Mouse (Mus musculus): ENCODE data around the gene Aifm3. TPM values are rescaled to one million over a fixed set of nuclear protein-coding genes. Genes with fewer than 3 reads are reported as not detected.

Aifm3 gene
- polyA plus RNA-seq, 1 experiment = not detected

- Histone ChIP-seq H3K4me1 (ENCODE audit: control insufficient read depth) (peaks cover 15% of the 10 kb centered on the region), H3K36me3 (ENCODE audit: control insufficient read depth) (peaks cover 86% of the 10 kb centered on the region), H3K27me3 (ENCODE audit: control insufficient read depth) (no peaks in the 10 kb centered on the region), H3K4me3 (replicated peaks) (no peak overlapping the region), H3K9me3 (ENCODE audit: control insufficient read depth, low read length) (no peaks in the 10 kb centered on the region)
- TF ChIP-seq TAL1 (IDR thresholded peaks at IDR 0.05; ENCODE audit: low read length) (no peak), GATA1 (IDR thresholded peaks at IDR 0.05; ENCODE audit: low read length) (no peak)
Measured at GRCm38 (mm10) chr16:17472498-17472897, 16.9 kb upstream of the Aifm3 start.

GRCm38 (mm10) chr16:17474091-17474490 lies 15.3 kb upstream of the Aifm3 start:
- H3K36me3 ChIP-seq (ENCODE audit: control insufficient read depth) = peaks cover 83% of the 10 kb centered on the region
- no peaks in the 10 kb centered on the region for H3K27me3 ChIP-seq (ENCODE audit: control insufficient read depth)
- H3K4me1 ChIP-seq (ENCODE audit: control insufficient read depth) = peaks cover 27% of the 10 kb centered on the region
- no peaks in the 10 kb centered on the region for H3K9me3 ChIP-seq (ENCODE audit: control insufficient read depth, low read length)
- TF ChIP-seq GATA1 (IDR thresholded peaks at IDR 0.05; ENCODE audit: low read length) (no peak), TAL1 (IDR thresholded peaks at IDR 0.05; ENCODE audit: low read length) (no peak)
- no peak overlapping the region for H3K4me3 ChIP-seq (replicated peaks)

GRCm38 (mm10) chr16:17474761-17475160 lies 14.7 kb upstream of the Aifm3 start:
- H3K9me3 ChIP-seq (ENCODE audit: control insufficient read depth, low read length) = no peaks in the 10 kb centered on the region
- peaks cover 30% of the 10 kb centered on the region for H3K4me1 ChIP-seq (ENCODE audit: control insufficient read depth)
- no peaks in the 10 kb centered on the region for H3K27me3 ChIP-seq (ENCODE audit: control insufficient read depth)
- no peak overlapping the region for H3K4me3 ChIP-seq (replicated peaks)
- TF ChIP-seq GATA1 (IDR thresholded peaks at IDR 0.05; ENCODE audit: low read length) (no peak), TAL1 (IDR thresholded peaks at IDR 0.05; ENCODE audit: low read length) (no peak)
- peaks cover 80% of the 10 kb centered on the region for H3K36me3 ChIP-seq (ENCODE audit: control insufficient read depth)

GRCm38 (mm10) chr16:17475326-17475725 lies 14.1 kb upstream of the Aifm3 start:
- H3K9me3 ChIP-seq (ENCODE audit: control insufficient read depth, low read length) = no peaks in the 10 kb centered on the region
- H3K4me1 ChIP-seq (ENCODE audit: control insufficient read depth) = peaks cover 32% of the 10 kb centered on the region
- TF ChIP-seq GATA1 (IDR thresholded peaks at IDR 0.05; ENCODE audit: low read length) (no peak), TAL1 (IDR thresholded peaks at IDR 0.05; ENCODE audit: low read length) (no peak)
- H3K36me3 ChIP-seq (ENCODE audit: control insufficient read depth) = peaks cover 76% of the 10 kb centered on the region
- no peaks in the 10 kb centered on the region for H3K27me3 ChIP-seq (ENCODE audit: control insufficient read depth)
- no peak overlapping the region for H3K4me3 ChIP-seq (replicated peaks)

GRCm38 (mm10) chr16:17478331-17478943 lies 11.0 kb upstream of the Aifm3 start:
- peaks cover 42% of the 10 kb centered on the region for H3K4me1 ChIP-seq (ENCODE audit: control insufficient read depth)
- peaks cover 74% of the 10 kb centered on the region for H3K36me3 ChIP-seq (ENCODE audit: control insufficient read depth)
- H3K9me3 ChIP-seq (ENCODE audit: control insufficient read depth, low read length) = no peaks in the 10 kb centered on the region
- H3K27me3 ChIP-seq (ENCODE audit: control insufficient read depth) = no peaks in the 10 kb centered on the region
- TF ChIP-seq TAL1 (IDR thresholded peaks at IDR 0.05; ENCODE audit: low read length) = no peak
- no peak for TF ChIP-seq GATA1 (IDR thresholded peaks at IDR 0.05; ENCODE audit: low read length)
- H3K4me3 ChIP-seq (replicated peaks) = no peak overlapping the region

GRCm38 (mm10) chr16:17481465-17481864 lies 7.9 kb upstream of the Aifm3 start:
- H3K4me3 ChIP-seq (replicated peaks) = no peak overlapping the region
- TF ChIP-seq TAL1 (IDR thresholded peaks at IDR 0.05; ENCODE audit: low read length) (no peak), GATA1 (IDR thresholded peaks at IDR 0.05; ENCODE audit: low read length) (no peak)
- peaks cover 33% of the 10 kb centered on the region for H3K4me1 ChIP-seq (ENCODE audit: control insufficient read depth)
- H3K9me3 ChIP-seq (ENCODE audit: control insufficient read depth, low read length) = no peaks in the 10 kb centered on the region
- peaks cover 82% of the 10 kb centered on the region for H3K36me3 ChIP-seq (ENCODE audit: control insufficient read depth)
- H3K27me3 ChIP-seq (ENCODE audit: control insufficient read depth) = no peaks in the 10 kb centered on the region

GRCm38 (mm10) chr16:17486505-17486904 lies 2.9 kb upstream of the Aifm3 start:
- peaks cover 70% of the 10 kb centered on the region for H3K36me3 ChIP-seq (ENCODE audit: control insufficient read depth)
- H3K9me3 ChIP-seq (ENCODE audit: control insufficient read depth, low read length) = no peaks in the 10 kb centered on the region

GRCm38 (mm10) chr16:17488478-17489468 lies 638 bp upstream of the Aifm3 start:
- no peak overlapping the region for H3K4me3 ChIP-seq (replicated peaks)
- TF ChIP-seq GATA1 (IDR thresholded peaks at IDR 0.05; ENCODE audit: low read length) = no peak
- TF ChIP-seq TAL1 (IDR thresholded peaks at IDR 0.05; ENCODE audit: low read length) = no peak
- no peaks in the 10 kb centered on the region for H3K9me3 ChIP-seq (ENCODE audit: control insufficient read depth, low read length)
- H3K4me1 ChIP-seq (ENCODE audit: control insufficient read depth) = peaks cover 16% of the 10 kb centered on the region
- peaks cover 47% of the 10 kb centered on the region for H3K36me3 ChIP-seq (ENCODE audit: control insufficient read depth)
- peaks cover 26% of the 10 kb centered on the region for H3K27me3 ChIP-seq (ENCODE audit: control insufficient read depth)

More at GRCm38 (mm10) chr16:17486505-17486904, 2.9 kb upstream of the Aifm3 start:
- H3K27me3 ChIP-seq (ENCODE audit: control insufficient read depth) = peaks cover 20% of the 10 kb centered on the region
- peaks cover 23% of the 10 kb centered on the region for H3K4me1 ChIP-seq (ENCODE audit: control insufficient read depth)
- no peak for TF ChIP-seq GATA1 (IDR thresholded peaks at IDR 0.05; ENCODE audit: low read length)
- no peak for TF ChIP-seq TAL1 (IDR thresholded peaks at IDR 0.05; ENCODE audit: low read length)
- no peak overlapping the region for H3K4me3 ChIP-seq (replicated peaks)

GRCm38 (mm10) chr16:17491154-17491553 lies 1.7 kb downstream of the Aifm3 start:
- Histone ChIP-seq H3K27me3 (ENCODE audit: control insufficient read depth) (peaks cover 28% of the 10 kb centered on the region), H3K4me3 (replicated peaks) (no peak overlapping the region), H3K9me3 (ENCODE audit: control insufficient read depth, low read length) (no peaks in the 10 kb centered on the region), H3K4me1 (ENCODE audit: control insufficient read depth) (peaks cover 16% of the 10 kb centered on the region), H3K36me3 (ENCODE audit: control insufficient read depth) (peaks cover 23% of the 10 kb centered on the region)
- no peak for TF ChIP-seq TAL1 (IDR thresholded peaks at IDR 0.05; ENCODE audit: low read length)
- no peak for TF ChIP-seq GATA1 (IDR thresholded peaks at IDR 0.05; ENCODE audit: low read length)

All from erythroblast, embryonic 14.5 days (primary cell).